9 mouse cellular contexts compared by ENCODE assay signal in genomic region chrX:168325161-168325560, GRCm38 (mm10).
"Had no signal": no experiment of that assay in that cellular context is flagged by ENCODE, and none has a peak within 500 bp of the region (broad histone marks: within the 10 kb centered on the region; RNA-seq: fewer than 3 reads in every experiment).

No protein-coding gene starts in this region.

- DNase-seq: liver, postnatal 0 days; lung, adult 2 months; lung, postnatal 14 days; lung, postnatal 36 days; midbrain, embryonic 14.5 days; right cerebral cortex, postnatal 14 days; thymus, adult 2 months; thymus, postnatal 25 days; thymus, postnatal 4 days had no signal
